Mouse (Mus musculus): ENCODE data around the gene Actl10. TPM values are rescaled to one million over a fixed set of nuclear protein-coding genes. Genes with fewer than 3 reads are reported as not detected.

Actl10 gene
- 0.66 and 0.86 TPM in 2 replicates for polyA plus RNA-seq (2016; fragmentation: Nextera tagmentation; extraction: Ambion mirVana)

DNA sequence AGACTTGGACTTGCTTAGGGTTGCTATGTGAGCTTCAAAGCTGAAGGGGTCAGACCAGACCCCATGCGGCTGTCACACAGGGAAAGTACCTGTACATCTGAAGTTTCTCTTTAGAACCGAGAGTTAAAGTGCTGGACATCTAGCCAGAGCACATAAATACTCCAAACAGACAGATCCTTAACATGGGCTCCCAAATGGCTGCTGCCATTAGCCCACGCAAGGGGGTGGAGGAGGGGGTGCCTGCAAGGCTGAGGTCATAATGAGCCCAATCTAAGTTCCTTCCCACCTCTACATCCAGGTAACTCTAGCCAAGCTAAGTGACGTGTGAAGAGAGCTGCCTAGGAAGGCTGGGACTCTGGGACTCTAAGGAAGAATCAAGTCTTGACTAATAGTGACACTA is at the start of gene Actl10:
Gene Actl10 (plus strand): TSS at position 301 of the 400 bp plus-strand sequence.
- no peaks in the 10 kb centered on the region for H3K36me3 ChIP-seq (replicated peaks)
- 79% methylated on average over 4 of the region's 4 CpGs for WGBS
- peaks cover 31% of the 10 kb centered on the region for H3K4me1 ChIP-seq
- H3K27me3 ChIP-seq = peaks cover 31% of the 10 kb centered on the region
- no peaks in the 10 kb centered on the region for H3K9me3 ChIP-seq
- peak within 1 kb of the TSS; percentile 36; the same call in 1 of the 2 replicates for H3K9ac ChIP-seq
- H3K4me3 ChIP-seq (replicated peaks) = 0 out of 2 replicates have a peak within 1 kb of the TSS, but pooled peaks have one; percentile 2
- no peak within 1 kb of the TSS; the same call in 1 of the 2 replicates for H3K27ac ChIP-seq
- peak within 1 kb of the TSS; percentile 40 for H3K4me2 ChIP-seq
- no peak for ATAC-seq (ENCODE audit: low FRiP score)

DNA sequence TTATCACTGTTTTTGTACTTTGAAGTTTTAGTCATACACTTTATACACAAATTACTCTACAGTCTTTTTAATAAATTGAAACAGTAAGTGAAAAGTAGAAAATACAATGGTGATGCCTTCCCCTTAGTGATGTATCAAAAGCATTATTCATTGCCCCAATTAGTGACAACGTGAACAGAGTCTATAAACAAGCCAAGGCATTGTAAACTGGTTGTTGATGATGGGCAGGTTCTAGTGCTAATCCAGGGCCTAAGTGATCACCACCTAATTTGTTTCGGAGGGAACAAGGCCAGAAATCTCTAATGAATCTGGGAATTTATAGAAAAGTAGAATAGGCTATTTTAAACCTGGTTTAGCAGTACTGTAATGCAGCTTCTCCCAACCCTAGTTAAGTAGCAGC is 44.5 kb upstream of the Actl10 start:
- WGBS = 39% methylated on average over 2 of the region's 2 CpGs
- Histone ChIP-seq H3K36me3 (replicated peaks) (peaks cover 50% of the 10 kb centered on the region), H3K27ac (peak overlapping the region; percentile 82; the same call in 1 of the 2 replicates), H3K4me1 (peaks cover 3% of the 10 kb centered on the region; the same call in 1 of the 2 replicates), H3K4me2 (no peak overlapping the region), H3K4me3 (replicated peaks) (no peak overlapping the region), H3K9me3 (no peaks in the 10 kb centered on the region), H3K27me3 (no peaks in the 10 kb centered on the region), H3K9ac (no peak overlapping the region)
- ATAC-seq (ENCODE audit: low FRiP score) = no peak

DNA sequence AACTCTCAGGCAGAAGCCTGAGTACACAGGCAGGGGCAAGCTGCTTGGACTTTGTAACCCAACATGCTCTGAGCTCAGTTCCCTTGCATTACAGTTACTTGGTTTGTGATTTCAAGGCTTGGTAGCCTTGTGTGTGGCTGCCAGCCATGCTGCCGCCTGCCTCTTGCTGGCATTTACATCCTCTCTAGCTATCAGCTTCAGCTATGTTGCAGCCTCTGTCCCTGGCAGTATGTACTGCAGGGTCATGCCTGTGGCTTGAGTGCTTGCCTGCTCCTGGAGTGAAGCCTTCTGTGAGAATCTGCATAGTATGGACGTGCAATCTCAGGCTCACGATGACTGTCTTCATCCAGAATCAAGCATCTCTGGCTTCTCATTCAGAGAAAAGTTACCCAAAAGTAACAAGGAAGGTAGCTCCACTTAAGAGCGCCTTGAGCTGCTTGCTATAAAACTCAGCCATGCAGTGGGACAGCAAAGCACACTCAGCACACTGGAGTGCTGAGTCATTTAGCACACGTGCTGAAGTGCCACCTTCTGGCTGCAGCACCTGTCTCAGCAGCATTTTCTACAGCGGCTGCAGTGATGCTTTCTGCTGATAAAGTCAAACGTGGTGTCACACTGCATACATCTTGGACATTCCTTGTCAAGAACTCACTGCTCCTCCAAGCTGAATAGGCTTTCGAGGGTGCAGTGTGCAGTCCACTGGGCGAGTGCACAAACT is 43.9 kb upstream of the Actl10 start:
- 77% methylated on average over 9 of the region's 9 CpGs for WGBS
- no peak for ATAC-seq (ENCODE audit: low FRiP score)
- H3K9ac ChIP-seq = no peak overlapping the region
- no peaks in the 10 kb centered on the region for H3K27me3 ChIP-seq
- peak overlapping the region; percentile 82 for H3K27ac ChIP-seq
- H3K9me3 ChIP-seq = no peaks in the 10 kb centered on the region
- no peak overlapping the region for H3K4me2 ChIP-seq
- H3K4me1 ChIP-seq = peaks cover 3% of the 10 kb centered on the region; the same call in 1 of the 2 replicates
- H3K4me3 ChIP-seq (replicated peaks) = no peak overlapping the region
- peaks cover 57% of the 10 kb centered on the region for H3K36me3 ChIP-seq (replicated peaks)

DNA sequence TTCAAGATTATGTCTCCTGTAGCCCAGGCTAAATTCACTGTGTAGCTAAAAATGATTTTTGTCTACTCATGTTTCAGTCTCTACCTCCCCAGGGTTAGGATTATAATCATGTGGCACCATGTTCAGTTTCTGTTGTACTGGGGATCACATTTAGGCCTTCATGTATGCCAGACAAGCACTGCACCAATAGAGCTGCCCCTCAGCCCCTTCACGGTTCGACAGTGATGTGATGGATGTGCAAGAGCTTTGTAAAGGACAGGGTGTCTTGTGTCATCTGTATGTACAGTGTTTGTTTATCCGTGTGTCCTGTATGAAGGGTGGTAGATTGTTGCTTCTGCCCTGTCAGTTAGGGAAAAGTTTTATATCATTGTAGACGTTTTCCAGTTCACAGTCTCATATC is 43.1 kb upstream of the Actl10 start:
- Histone ChIP-seq H3K27ac (no peak overlapping the region), H3K9me3 (no peaks in the 10 kb centered on the region), H3K27me3 (no peaks in the 10 kb centered on the region), H3K4me2 (no peak overlapping the region), H3K4me1 (peaks cover 3% of the 10 kb centered on the region; the same call in 1 of the 2 replicates), H3K4me3 (replicated peaks) (no peak overlapping the region), H3K9ac (0 out of 2 replicates have a peak overlapping the region, but pooled peaks have one; percentile 4), H3K36me3 (replicated peaks) (peaks cover 58% of the 10 kb centered on the region)
- no peak for ATAC-seq (ENCODE audit: low FRiP score)
- WGBS = 90% methylated on average over 4 of the region's 4 CpGs

DNA sequence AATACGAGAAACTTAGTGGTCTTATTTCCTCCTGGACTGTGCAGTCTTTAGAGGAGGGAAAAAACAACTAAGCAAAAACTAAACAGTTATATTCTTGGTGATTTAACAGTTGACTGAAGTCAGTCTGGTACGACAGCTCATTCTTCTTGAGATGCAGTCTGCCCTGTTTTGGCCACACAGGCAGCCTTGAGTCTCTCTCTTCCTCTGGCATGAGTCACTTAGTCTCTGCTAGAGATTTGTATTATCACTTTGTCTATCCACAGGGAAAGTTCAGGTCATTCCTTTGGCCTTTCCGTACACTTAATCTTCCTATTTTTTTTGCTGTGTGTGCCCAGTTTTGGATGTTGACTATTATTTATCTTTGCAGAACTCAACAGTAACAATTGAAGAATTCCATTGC is 41.4 kb upstream of the Actl10 start:
- ATAC-seq (ENCODE audit: low FRiP score) = no peak
- 94% methylated on average over 3 of the region's 3 CpGs for WGBS
- Histone ChIP-seq H3K36me3 (replicated peaks) (peaks cover 54% of the 10 kb centered on the region), H3K4me3 (replicated peaks) (no peak overlapping the region), H3K9ac (no peak overlapping the region), H3K27me3 (no peaks in the 10 kb centered on the region), H3K27ac (no peak overlapping the region), H3K9me3 (no peaks in the 10 kb centered on the region), H3K4me1 (peaks cover 3% of the 10 kb centered on the region; the same call in 1 of the 2 replicates), H3K4me2 (no peak overlapping the region)

DNA sequence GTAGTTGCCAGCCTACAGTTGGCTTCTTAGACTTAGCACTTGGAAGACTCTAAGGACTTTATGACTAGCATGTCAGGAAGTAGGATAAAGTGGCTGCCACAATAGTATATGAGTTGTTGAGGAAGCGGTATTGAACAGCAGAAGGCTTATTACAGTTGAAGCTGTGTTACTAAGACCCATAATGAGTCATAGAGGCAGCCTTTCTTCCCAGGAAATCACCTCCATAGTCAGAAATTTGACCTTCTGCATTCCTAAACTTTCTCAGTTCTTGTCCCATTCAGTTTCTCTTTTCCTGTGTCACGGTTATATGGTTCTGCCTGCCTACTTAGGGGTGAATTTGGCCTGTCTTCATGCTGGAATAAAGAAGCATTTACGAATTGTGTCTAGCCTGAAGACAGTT is 34.6 kb upstream of the Actl10 start:
- H3K9me3 ChIP-seq = no peaks in the 10 kb centered on the region
- H3K4me3 ChIP-seq (replicated peaks) = no peak overlapping the region
- 88% methylated on average over 3 of the region's 3 CpGs for WGBS
- H3K27me3 ChIP-seq = no peaks in the 10 kb centered on the region
- no peak for ATAC-seq (ENCODE audit: low FRiP score)
- H3K27ac ChIP-seq = no peak overlapping the region
- H3K36me3 ChIP-seq (replicated peaks) = peaks cover 44% of the 10 kb centered on the region
- H3K4me1 ChIP-seq = no peaks in the 10 kb centered on the region; the same call in 1 of the 2 replicates
- H3K4me2 ChIP-seq = no peak overlapping the region
- H3K9ac ChIP-seq = no peak overlapping the region

DNA sequence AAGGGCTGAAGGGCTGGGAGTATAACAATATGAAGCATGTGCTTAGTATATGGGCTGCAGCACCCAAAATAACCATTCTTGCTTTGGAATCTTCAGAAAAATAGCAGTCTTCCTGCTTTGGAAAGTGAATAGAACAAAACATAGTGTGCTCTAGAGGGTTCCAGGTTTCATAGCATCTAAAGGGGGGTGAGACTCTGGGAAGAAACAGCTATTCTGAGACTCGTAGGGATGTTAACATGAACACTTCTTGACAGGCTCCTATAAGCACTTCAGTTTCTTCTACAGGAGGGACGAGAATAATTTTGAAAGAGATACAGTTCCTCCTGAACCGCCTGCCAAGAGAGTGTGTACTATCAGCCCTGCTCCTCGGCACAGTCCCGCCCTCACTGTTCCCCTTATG is 34.2 kb upstream of the Actl10 start:
- Histone ChIP-seq H3K4me3 (replicated peaks) (no peak overlapping the region), H3K9me3 (no peaks in the 10 kb centered on the region), H3K4me1 (no peaks in the 10 kb centered on the region; the same call in 1 of the 2 replicates), H3K9ac (no peak overlapping the region), H3K27me3 (no peaks in the 10 kb centered on the region), H3K27ac (no peak overlapping the region), H3K36me3 (replicated peaks) (peaks cover 41% of the 10 kb centered on the region), H3K4me2 (no peak overlapping the region)
- no peak for ATAC-seq (ENCODE audit: low FRiP score)
- WGBS = 93% methylated on average over 5 of the region's 5 CpGs

DNA sequence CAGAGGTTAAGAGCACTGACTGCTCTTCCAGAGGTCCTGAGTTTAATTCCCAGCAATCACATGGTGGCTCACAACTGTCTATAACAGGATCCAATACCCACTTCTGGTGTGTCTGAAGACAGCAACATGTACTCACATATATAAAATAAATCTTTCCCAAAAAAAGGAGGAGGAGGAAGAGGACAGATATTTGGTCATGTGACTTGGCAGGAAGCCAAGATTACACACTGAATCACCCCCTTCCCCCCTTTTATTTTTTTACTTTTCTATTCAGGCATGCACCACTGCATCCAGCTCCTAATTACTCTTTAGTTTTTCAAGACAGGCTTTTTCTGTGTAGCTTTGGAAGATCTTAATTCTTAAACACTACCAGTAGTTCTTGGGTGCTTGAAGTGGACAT is 30.1 kb upstream of the Actl10 start:
- peaks cover 59% of the 10 kb centered on the region for H3K36me3 ChIP-seq (replicated peaks)
- ATAC-seq (ENCODE audit: low FRiP score) = no peak

DNA sequence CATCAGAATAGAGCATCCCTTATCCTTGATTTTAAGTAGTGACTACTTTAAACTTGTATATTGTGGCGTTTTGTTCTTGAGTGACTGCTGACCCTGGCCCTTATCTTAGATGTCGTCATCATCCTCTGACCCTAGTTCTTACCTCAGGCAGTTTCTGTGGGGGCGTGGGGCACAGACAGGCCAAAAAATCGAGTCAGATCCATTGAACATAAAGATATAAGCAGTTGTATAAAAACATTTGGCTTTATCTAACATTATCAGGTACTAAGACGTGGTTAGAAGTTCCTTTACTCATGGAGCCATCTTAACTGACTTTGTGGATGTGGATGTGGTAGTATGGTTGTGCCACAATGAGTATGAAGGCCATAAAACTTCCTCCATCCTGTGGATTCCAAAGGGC is 29.2 kb upstream of the Actl10 start:
- no peaks in the 10 kb centered on the region for H3K27me3 ChIP-seq
- H3K4me1 ChIP-seq = no peaks in the 10 kb centered on the region; the same call in 1 of the 2 replicates
- H3K27ac ChIP-seq = no peak overlapping the region
- 93% methylated on average over 5 of the region's 5 CpGs for WGBS
- no peak overlapping the region for H3K4me2 ChIP-seq
- no peak overlapping the region for H3K9ac ChIP-seq
- no peak for ATAC-seq (ENCODE audit: low FRiP score)
- H3K36me3 ChIP-seq (replicated peaks) = peaks cover 53% of the 10 kb centered on the region
- H3K9me3 ChIP-seq = no peaks in the 10 kb centered on the region
- no peak overlapping the region for H3K4me3 ChIP-seq (replicated peaks)

More for the DNA sequence above, 30.1 kb upstream of the Actl10 start:
- Histone ChIP-seq H3K9ac (no peak overlapping the region), H3K27me3 (no peaks in the 10 kb centered on the region), H3K4me3 (replicated peaks) (no peak overlapping the region), H3K4me1 (no peaks in the 10 kb centered on the region; the same call in 1 of the 2 replicates), H3K9me3 (no peaks in the 10 kb centered on the region), H3K27ac (no peak overlapping the region), H3K4me2 (no peak overlapping the region)

DNA sequence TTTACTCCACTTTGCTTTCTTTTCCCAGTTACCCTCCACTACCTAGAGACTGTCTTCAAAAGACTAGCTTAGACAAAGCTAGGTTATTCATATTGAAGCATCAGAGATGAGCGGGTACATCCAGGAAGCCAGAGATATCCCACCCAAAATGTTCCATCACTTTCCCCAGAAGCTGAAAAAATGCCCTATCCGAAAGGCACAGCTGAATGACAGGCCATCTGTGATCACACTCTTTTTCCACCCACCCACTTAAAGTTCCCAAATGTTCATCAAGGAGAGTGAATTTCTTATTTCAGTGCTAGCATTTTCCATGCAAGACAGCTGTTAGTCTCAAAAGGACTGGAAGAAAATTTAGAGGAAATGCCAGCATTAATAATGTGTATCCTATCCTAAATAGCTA is 26.3 kb upstream of the Actl10 start:
- Histone ChIP-seq H3K4me2 (no peak overlapping the region), H3K4me3 (replicated peaks) (no peak overlapping the region), H3K27ac (no peak overlapping the region), H3K9me3 (no peaks in the 10 kb centered on the region), H3K4me1 (no peaks in the 10 kb centered on the region; the same call in 1 of the 2 replicates), H3K27me3 (no peaks in the 10 kb centered on the region), H3K9ac (no peak overlapping the region), H3K36me3 (replicated peaks) (peaks cover 58% of the 10 kb centered on the region)
- ATAC-seq (ENCODE audit: low FRiP score) = no peak
- 91% methylated on average over 2 of the region's 2 CpGs for WGBS

DNA sequence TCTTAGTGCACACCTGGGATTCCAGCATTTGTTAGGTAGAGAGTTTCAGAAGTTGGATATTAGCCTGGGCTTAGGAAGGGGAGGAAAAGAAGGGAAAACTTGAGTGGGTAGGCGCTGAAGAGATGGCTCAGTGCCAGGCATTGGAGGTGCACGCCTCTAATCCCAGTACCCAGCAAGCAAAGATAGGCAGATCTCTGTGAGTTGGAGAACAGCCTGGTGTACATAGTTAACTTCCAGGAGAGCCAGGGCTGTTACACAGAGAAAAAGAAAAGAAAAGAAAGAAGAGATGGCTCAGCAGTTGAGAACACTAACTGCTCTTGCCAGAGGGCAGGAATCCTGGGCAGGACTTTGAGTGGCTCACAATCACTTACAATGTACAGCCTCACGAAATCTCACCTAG is 25.0 kb upstream of the Actl10 start:
- no peak overlapping the region for H3K4me3 ChIP-seq (replicated peaks)
- H3K9ac ChIP-seq = no peak overlapping the region
- WGBS = 76% methylated on average over 3 of the region's 3 CpGs
- no peak overlapping the region for H3K4me2 ChIP-seq
- H3K27ac ChIP-seq = peak overlapping the region; percentile 27; the same call in 1 of the 2 replicates
- peaks cover 70% of the 10 kb centered on the region for H3K36me3 ChIP-seq (replicated peaks)
- no peaks in the 10 kb centered on the region; the same call in 1 of the 2 replicates for H3K4me1 ChIP-seq
- H3K27me3 ChIP-seq = no peaks in the 10 kb centered on the region
- H3K9me3 ChIP-seq = no peaks in the 10 kb centered on the region
- no peak for ATAC-seq (ENCODE audit: low FRiP score)

DNA sequence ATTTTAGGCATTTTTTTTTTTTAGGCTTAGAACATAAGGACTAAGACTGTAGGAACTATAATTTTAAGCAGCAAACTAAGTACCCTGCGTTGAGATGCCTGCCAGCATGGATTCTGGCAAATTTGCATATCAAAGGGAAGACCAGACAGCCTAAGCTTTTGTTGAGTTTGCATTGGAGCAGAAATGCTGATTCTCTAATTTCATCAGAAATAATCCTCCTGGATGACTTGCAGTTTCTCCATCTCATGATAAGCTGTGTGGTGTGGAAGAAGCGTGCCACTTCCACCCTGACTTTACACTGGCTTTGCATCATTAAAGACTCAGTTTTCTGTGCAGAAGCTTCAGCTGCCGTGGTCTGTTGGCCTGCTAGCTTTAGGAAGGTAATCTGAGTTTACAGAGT is 18.7 kb upstream of the Actl10 start:
- ATAC-seq (ENCODE audit: low FRiP score) = no peak
- WGBS = 28% methylated on average over 3 of the region's 3 CpGs
- Histone ChIP-seq H3K27me3 (no peaks in the 10 kb centered on the region), H3K9me3 (no peaks in the 10 kb centered on the region), H3K4me1 (peaks cover 14% of the 10 kb centered on the region), H3K9ac (no peak overlapping the region), H3K27ac (peak overlapping the region; percentile 70), H3K36me3 (replicated peaks) (peaks cover 75% of the 10 kb centered on the region), H3K4me3 (replicated peaks) (no peak overlapping the region), H3K4me2 (no peak overlapping the region)
